Mouse (Mus musculus): Measurements from ENCODE around the gene Zfp507. TPM values are rescaled to one million over a fixed set of nuclear protein-coding genes. Genes with fewer than 3 reads are reported as not detected.

Gene Zfp507
- polyA plus RNA-seq, 1 experiment from 2014 or later: 8.8 TPM

- no peaks in the 10 kb centered on the region for H3K27me3 ChIP-seq (replicated peaks)
- H3K27ac ChIP-seq: no peak overlapping the region
These were observed 74.4 kb downstream of the Zfp507 start for GRCm38 (mm10) chr7:35728376-35728775.

GRCm38 (mm10) chr7:35723035-35723434 is 79.8 kb downstream of the Zfp507 start:
- H3K4me3 ChIP-seq: no peak overlapping the region
- no peaks in the 10 kb centered on the region for H3K27me3 ChIP-seq (replicated peaks)
- H3K9ac ChIP-seq: no peak overlapping the region
- peaks cover 52% of the 10 kb centered on the region for H3K36me3 ChIP-seq
- no peak overlapping the region for H3K27ac ChIP-seq
- WGBS (ENCODE audit: insufficient replicate concordance): 80% methylated on average over 2 of the region's 2 CpGs
- H3K9me3 ChIP-seq (replicated peaks): no peaks in the 10 kb centered on the region
- no peaks in the 10 kb centered on the region for H3K4me1 ChIP-seq
- ATAC-seq: no peak
- no peak overlapping the region for H3K4me2 ChIP-seq

More at GRCm38 (mm10) chr7:35728376-35728775, 74.4 kb downstream of the Zfp507 start:
- Histone ChIP-seq H3K4me3 (no peak overlapping the region), H3K4me1 (no peaks in the 10 kb centered on the region), H3K4me2 (no peak overlapping the region), H3K9me3 (replicated peaks) (no peaks in the 10 kb centered on the region), H3K9ac (no peak overlapping the region), H3K36me3 (peaks cover 18% of the 10 kb centered on the region)
- no peak for ATAC-seq
- WGBS (ENCODE audit: insufficient replicate concordance): 78% methylated on average over 12 of the region's 12 CpGs

Other genes with a start within 250 kb of the Zfp507 start
- gene Nudt19, start 246.7 kb downstream of the Zfp507 start, polyA plus RNA-seq (2016; fragmentation: Nextera tagmentation; extraction: Ambion mirVana): 99.9 and 102 TPM in 2 replicates
- gene Rgs9bp, start 217.4 kb downstream of the Zfp507 start, polyA plus RNA-seq (2016; fragmentation: Nextera tagmentation; extraction: Ambion mirVana): 0.06 and 0.11 TPM in 2 replicates
- gene Ankrd27, start 216.8 kb downstream of the Zfp507 start, polyA plus RNA-seq (2016; fragmentation: Nextera tagmentation; extraction: Ambion mirVana): 43.1 and 45.5 TPM in 2 replicates
- 193 and 197 TPM in 2 replicates for gene Pdcd5, start 155.5 kb downstream of the Zfp507 start, polyA plus RNA-seq (2016; fragmentation: Nextera tagmentation; extraction: Ambion mirVana)
- gene Dpy19l3, start 48.5 kb downstream of the Zfp507 start, polyA plus RNA-seq (2016; fragmentation: Nextera tagmentation; extraction: Ambion mirVana): 9.0 and 12.5 TPM in 2 replicates